In the genomic region with DNA sequence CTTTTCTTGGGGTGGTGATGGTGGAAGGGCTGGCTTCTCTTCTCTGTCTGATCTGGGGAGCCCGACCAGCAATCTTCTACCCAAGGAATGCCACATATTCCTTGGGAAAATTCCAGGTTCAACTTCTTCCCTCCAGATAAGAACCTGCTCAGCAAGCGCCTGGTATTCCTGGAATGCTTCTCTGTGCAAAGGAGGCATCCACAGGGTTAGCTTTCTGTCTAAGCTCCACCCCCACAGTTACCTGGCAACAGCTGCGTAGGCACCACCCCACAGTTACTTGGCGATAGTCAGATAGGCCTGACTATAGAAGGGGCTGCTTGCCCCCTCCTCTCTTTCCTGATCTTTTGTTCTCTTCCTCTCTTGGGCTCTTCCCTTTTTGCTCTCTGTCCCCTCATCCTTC, we compare ENCODE assay signal across 17 mouse cellular contexts. TPM values are rescaled to one million over a fixed set of nuclear protein-coding genes. Genes with fewer than 3 reads are reported as not detected.
DNase-seq lines count a peak whose midpoint lies in the region; ATAC-seq lines count a peak whose summit lies in the region.
"Had no signal": no experiment of that assay in that cellular context is flagged by ENCODE, and none has a peak within 500 bp of the region (broad histone marks: within the 10 kb centered on the region; RNA-seq: fewer than 3 reads in every experiment).

No protein-coding gene starts in this region.

- H3K4me3 ChIP-seq in hindbrain, embryonic 10.5 days = no peak overlapping the region
- no peak overlapping the region for H3K4me3 ChIP-seq in hindbrain, embryonic 12.5 days
- no peak overlapping the region for H3K4me3 ChIP-seq in intestine, embryonic 16.5 days (ENCODE audit: low read length)
- H3K4me3 ChIP-seq: forebrain, embryonic 12.5 days had no signal

- H3K36me3 ChIP-seq in hindbrain, embryonic 10.5 days = 0 out of 2 replicates have a peak, but pooled peaks cover 3% of the 10 kb centered on the region
- H3K36me3 ChIP-seq in hindbrain, embryonic 12.5 days = no peaks in the 10 kb centered on the region
- no peaks in the 10 kb centered on the region for H3K36me3 ChIP-seq in intestine, embryonic 16.5 days (ENCODE audit: control insufficient read depth, insufficient read depth, low read length)
- H3K36me3 ChIP-seq: forebrain, embryonic 12.5 days had no signal

- 15% methylated on average over 4 of the region's 4 CpGs for WGBS in hindbrain, embryonic 10.5 days
- WGBS in hindbrain, embryonic 12.5 days = 12% methylated on average over 4 of the region's 4 CpGs
- 5% methylated on average over 4 of the region's 4 CpGs for WGBS in intestine, embryonic 16.5 days

- H3K9ac ChIP-seq in hindbrain, embryonic 12.5 days = no peak overlapping the region
- H3K9ac ChIP-seq in intestine, embryonic 16.5 days (ENCODE audit: low read depth, low read length) = no peak overlapping the region
- H3K9ac ChIP-seq: forebrain, embryonic 12.5 days had no signal

- no peak overlapping the region for H3K4me2 ChIP-seq in hindbrain, embryonic 12.5 days (replicated peaks)
- H3K4me2 ChIP-seq in intestine, embryonic 16.5 days (ENCODE audit: low read depth, low read length) = no peak overlapping the region
- H3K4me2 ChIP-seq: forebrain, embryonic 12.5 days had no signal

- ATAC-seq in hindbrain, embryonic 12.5 days (ENCODE audit: low FRiP score) = no peak
- peak; percentile 68 for ATAC-seq in intestine, embryonic 16.5 days

- no peaks in the 10 kb centered on the region for H3K9me3 ChIP-seq in hindbrain, embryonic 10.5 days
- no peaks in the 10 kb centered on the region for H3K9me3 ChIP-seq in hindbrain, embryonic 12.5 days (replicated peaks)
- no peaks in the 10 kb centered on the region for H3K9me3 ChIP-seq in intestine, embryonic 16.5 days (ENCODE audit: control insufficient read depth, low read length)
- H3K9me3 ChIP-seq: forebrain, embryonic 12.5 days had no signal

- H3K27me3 ChIP-seq in hindbrain, embryonic 10.5 days (ENCODE audit: insufficient read depth, poor library complexity, severe bottlenecking) = peaks cover 5% of the 10 kb centered on the region; the same call in 1 of the 2 replicates
- peaks cover 11% of the 10 kb centered on the region for H3K27me3 ChIP-seq in hindbrain, embryonic 12.5 days
- no peaks in the 10 kb centered on the region for H3K27me3 ChIP-seq in intestine, embryonic 16.5 days (replicated peaks; ENCODE audit: control insufficient read depth, insufficient read depth, low read length)

- H3K27ac ChIP-seq in hindbrain, embryonic 10.5 days = no peak overlapping the region
- no peak overlapping the region for H3K27ac ChIP-seq in hindbrain, embryonic 12.5 days
- H3K27ac ChIP-seq in intestine, embryonic 16.5 days (ENCODE audit: low read length) = no peak overlapping the region
- H3K27ac ChIP-seq: forebrain, embryonic 12.5 days had no signal

- peak; percentile 15 for DNase-seq in hindbrain, embryonic 10.5 days (ENCODE audit: low spot score)
- DNase-seq in NIH3T3 (ENCODE audit: low read depth) = peak; percentile 25
- DNase-seq in lung, postnatal 25 days (ENCODE audit: low spot score) = peak; percentile 58
- DNase-seq in neural tube, embryonic 10.5 days (ENCODE audit: extremely low spot score, low spot score) = no peak
- no peak for DNase-seq in left cerebral cortex, adult 18-20 months (ENCODE audit: low spot score in 2 of 2)
- DNase-seq in ovary, postnatal 36 days (ENCODE audit: low spot score) = no peak
- DNase-seq: cerebellum, adult 11-12 months; gastrocnemius, postnatal 14 days; left cerebral cortex, postnatal 4 days; right cerebral cortex, postnatal 4 days had no signal

- H3K4me1 ChIP-seq in hindbrain, embryonic 10.5 days (replicated peaks) = peaks cover 19% of the 10 kb centered on the region
- peaks cover 10% of the 10 kb centered on the region for H3K4me1 ChIP-seq in hindbrain, embryonic 12.5 days
- peaks cover 11% of the 10 kb centered on the region; the same call in 1 of the 2 replicates for H3K4me1 ChIP-seq in intestine, embryonic 16.5 days (ENCODE audit: control insufficient read depth, insufficient read depth, low read length)

RNA-seq across cellular contexts. Expression of gene Zscan26, which starts 2.8 kb away (rescaled TPM):
- polyA plus RNA-seq in hindbrain, embryonic 10.5 days (2016; fragmentation: Nextera tagmentation; extraction: Ambion mirVana) = 20.6 and 23.6 TPM in 2 replicates
- 23.4 and 26.2 TPM in 2 replicates for polyA plus RNA-seq in hindbrain, embryonic 12.5 days (2016; fragmentation: Nextera tagmentation; extraction: Ambion mirVana)
- 22.3 and 23.6 TPM in 2 replicates for polyA plus RNA-seq in intestine, embryonic 16.5 days (2015; fragmentation: Nextera tagmentation; extraction: Ambion mirVana)
- total RNA-seq in left cerebral cortex, adult 18-20 months (2021) = 10 to 100 TPM; 58.1 to 60.4 TPM

RNA-seq across cellular contexts. Expression of gene Nkapl, which starts 12.0 kb away (rescaled TPM):
- polyA plus RNA-seq in hindbrain, embryonic 10.5 days (2016; fragmentation: Nextera tagmentation; extraction: Ambion mirVana) = 2.0 and 2.5 TPM in 2 replicates
- polyA plus RNA-seq in hindbrain, embryonic 12.5 days (2016; fragmentation: Nextera tagmentation; extraction: Ambion mirVana) = 2.5 and 2.7 TPM in 2 replicates
- polyA plus RNA-seq in intestine, embryonic 16.5 days (2015; fragmentation: Nextera tagmentation; extraction: Ambion mirVana) = 1.8 and 2.0 TPM in 2 replicates
- total RNA-seq in left cerebral cortex, adult 18-20 months (2021) = under 1 TPM; 0.58 to 0.84 TPM

RNA-seq across cellular contexts. Expression of gene Pgbd1, which starts 15.5 kb away (rescaled TPM):
- 4.3 and 5.5 TPM in 2 replicates for polyA plus RNA-seq in hindbrain, embryonic 10.5 days (2016; fragmentation: Nextera tagmentation; extraction: Ambion mirVana)
- polyA plus RNA-seq in hindbrain, embryonic 12.5 days (2016; fragmentation: Nextera tagmentation; extraction: Ambion mirVana) = 4.2 and 4.9 TPM in 2 replicates
- 2.4 TPM in 2 replicates for polyA plus RNA-seq in intestine, embryonic 16.5 days (2015; fragmentation: Nextera tagmentation; extraction: Ambion mirVana)
- 1 to 10 TPM in 1 of 2 experiments, under 1 TPM in 1; 0.98 to 1.5 TPM for total RNA-seq in left cerebral cortex, adult 18-20 months (2021)

RNA-seq across cellular contexts. Expression of gene Zkscan4, which starts 22.4 kb away (rescaled TPM):
- polyA plus RNA-seq in hindbrain, embryonic 10.5 days (2016; fragmentation: Nextera tagmentation; extraction: Ambion mirVana) = 4.2 and 4.4 TPM in 2 replicates
- 6.8 and 7.0 TPM in 2 replicates for polyA plus RNA-seq in hindbrain, embryonic 12.5 days (2016; fragmentation: Nextera tagmentation; extraction: Ambion mirVana)
- 2.4 and 2.5 TPM in 2 replicates for polyA plus RNA-seq in intestine, embryonic 16.5 days (2015; fragmentation: Nextera tagmentation; extraction: Ambion mirVana)
- total RNA-seq in left cerebral cortex, adult 18-20 months (2021) = 1 to 10 TPM; 5.7 to 6.4 TPM

RNA-seq across cellular contexts. Expression of gene Gm10065, which starts 22.9 kb away (rescaled TPM):
- 1.7 TPM in 1 of 2 replicates, not detected in the other for polyA plus RNA-seq in hindbrain, embryonic 10.5 days (2016; fragmentation: Nextera tagmentation; extraction: Ambion mirVana)
- polyA plus RNA-seq in hindbrain, embryonic 12.5 days (2016; fragmentation: Nextera tagmentation; extraction: Ambion mirVana) = not detected in 2 replicates
- polyA plus RNA-seq in intestine, embryonic 16.5 days (2015; fragmentation: Nextera tagmentation; extraction: Ambion mirVana) = not detected in 2 replicates
- total RNA-seq in left cerebral cortex, adult 18-20 months (2021) = not detected
- total RNA-seq: gastrocnemius, postnatal 14 days; heart, postnatal 25 days; layer of hippocampus, adult 18-20 months; left cerebral cortex, postnatal 4 days had no signal
- polyA plus RNA-seq: embryonic facial prominence, embryonic 11.5 days; forebrain, embryonic 12.5 days; liver, embryonic 16.5 days had no signal

Comparison
In these comparisons a context has a peak if more than half of its experiments do, and no peak if none do; other contexts are left out.
1. DNase-seq: peak in hindbrain, embryonic 10.5 days (single experiment), NIH3T3 (single experiment) and lung, postnatal 25 days (single experiment); none in neural tube, embryonic 10.5 days (single experiment), left cerebral cortex, adult 18-20 months (0 of 2) and ovary, postnatal 36 days (single experiment).